In genomic region chr1:78820176-78820575, GRCm38 (mm10) we compare ENCODE assay signal across 9 mouse cellular contexts. TPM values are rescaled to one million over a fixed set of nuclear protein-coding genes. Genes with fewer than 3 reads are reported as not detected.
A peak's percentile ranks its signal among the peaks of the same experiment; 100 is the strongest.
DNase-seq lines count a peak whose midpoint lies in the region; ATAC-seq and TF ChIP-seq lines count a peak whose summit lies in the region.
"Had no signal": no experiment of that assay in that cellular context is flagged by ENCODE, and none has a peak within 500 bp of the region (broad histone marks: within the 10 kb centered on the region; RNA-seq: fewer than 3 reads in every experiment).

No protein-coding gene starts in this region.

- no peak for TF ChIP-seq CTCF in kidney, postnatal 0 days (IDR thresholded peaks at IDR 0.05; ENCODE audit: low read depth)

- H3K27me3 ChIP-seq in kidney, postnatal 0 days (ENCODE audit: insufficient read depth, low read length): no peaks in the 10 kb centered on the region
- no peaks in the 10 kb centered on the region for H3K27me3 ChIP-seq in intestine, embryonic 14.5 days (replicated peaks; ENCODE audit: control insufficient read depth, insufficient read depth, low read length)
- no peaks in the 10 kb centered on the region for H3K27me3 ChIP-seq in stomach, embryonic 15.5 days (replicated peaks)
- H3K27me3 ChIP-seq: midbrain, embryonic 15.5 days had no signal

- ATAC-seq in kidney, postnatal 0 days (replicated peaks; ENCODE audit: low FRiP score, low read depth): no peak
- no peak for ATAC-seq in intestine, embryonic 14.5 days (replicated peaks; ENCODE audit: low FRiP score, low TSS enrichment, low read depth)
- ATAC-seq in stomach, embryonic 15.5 days (ENCODE audit: insufficient read depth, low FRiP score, low read depth): no peak

- peak overlapping the region; percentile 44; the same call in 1 of the 2 replicates for H3K27ac ChIP-seq in kidney, postnatal 0 days
- peak overlapping the region; percentile 76 for H3K27ac ChIP-seq in intestine, embryonic 14.5 days (ENCODE audit: low read depth)
- H3K27ac ChIP-seq in stomach, embryonic 15.5 days: peak overlapping the region; percentile 64
- H3K27ac ChIP-seq: midbrain, embryonic 15.5 days had no signal

- H3K9ac ChIP-seq in kidney, postnatal 0 days (ENCODE audit: low read depth, low read length): no peak overlapping the region
- no peak overlapping the region for H3K9ac ChIP-seq in intestine, embryonic 14.5 days (ENCODE audit: low read length)
- H3K9ac ChIP-seq in stomach, embryonic 15.5 days: no peak overlapping the region
- H3K9ac ChIP-seq: midbrain, embryonic 15.5 days had no signal

- no peaks in the 10 kb centered on the region for H3K36me3 ChIP-seq in kidney, postnatal 0 days (ENCODE audit: insufficient read depth, low read length)
- no peaks in the 10 kb centered on the region for H3K36me3 ChIP-seq in intestine, embryonic 14.5 days (ENCODE audit: control insufficient read depth, insufficient read depth, low read length)
- no peaks in the 10 kb centered on the region for H3K36me3 ChIP-seq in stomach, embryonic 15.5 days
- H3K36me3 ChIP-seq: midbrain, embryonic 15.5 days had no signal

- peak; percentile 27 for DNase-seq in kidney, postnatal 0 days (ENCODE audit: low spot score)
- DNase-seq in kidney, postnatal 10 days: no peak
- DNase-seq in gastrocnemius, postnatal 25 days: peak; percentile 70
- DNase-seq in intestine, embryonic 14.5 days (ENCODE audit: low spot score): no peak
- no peak for DNase-seq in right cerebral cortex, adult 18-20 months
- no peak for DNase-seq in layer of hippocampus, postnatal 36 days
- no peak for DNase-seq in layer of hippocampus, adult 9-10 months (ENCODE audit: low spot score)

- no peaks in the 10 kb centered on the region for H3K9me3 ChIP-seq in kidney, postnatal 0 days (replicated peaks; ENCODE audit: low read length)
- H3K9me3 ChIP-seq in intestine, embryonic 14.5 days (ENCODE audit: control insufficient read depth, low read length): no peaks in the 10 kb centered on the region
- no peaks in the 10 kb centered on the region for H3K9me3 ChIP-seq in stomach, embryonic 15.5 days
- H3K9me3 ChIP-seq: midbrain, embryonic 15.5 days had no signal

- H3K4me1 ChIP-seq in kidney, postnatal 0 days (replicated peaks; ENCODE audit: insufficient read depth, low read length): peaks cover 16% of the 10 kb centered on the region; the same call in 1 of the 2 replicates
- H3K4me1 ChIP-seq in intestine, embryonic 14.5 days (replicated peaks; ENCODE audit: control insufficient read depth, insufficient read depth, low read length): peaks cover 47% of the 10 kb centered on the region
- H3K4me1 ChIP-seq in stomach, embryonic 15.5 days: peaks cover 19% of the 10 kb centered on the region

- peak overlapping the region; percentile 24 for H3K4me2 ChIP-seq in kidney, postnatal 0 days (ENCODE audit: low read length)
- peak overlapping the region; percentile 25; the same call in 1 of the 2 replicates for H3K4me2 ChIP-seq in intestine, embryonic 14.5 days (ENCODE audit: low read length)
- H3K4me2 ChIP-seq in stomach, embryonic 15.5 days: peak overlapping the region; percentile 4; the same call in 1 of the 2 replicates
- H3K4me2 ChIP-seq: midbrain, embryonic 15.5 days had no signal

- WGBS in kidney, postnatal 0 days: 44% methylated on average over 8 of the region's 8 CpGs
- WGBS in intestine, embryonic 14.5 days: 56% methylated on average over 8 of the region's 8 CpGs
- WGBS in stomach, embryonic 15.5 days: 51% methylated on average over 8 of the region's 8 CpGs

- no peak overlapping the region for H3K4me3 ChIP-seq in kidney, postnatal 0 days (replicated peaks; ENCODE audit: low read depth, low read length)
- H3K4me3 ChIP-seq in intestine, embryonic 14.5 days (ENCODE audit: low read depth, low read length): no peak overlapping the region
- H3K4me3 ChIP-seq in stomach, embryonic 15.5 days (replicated peaks): no peak overlapping the region
- H3K4me3 ChIP-seq: midbrain, embryonic 15.5 days had no signal

RNA-seq across cellular contexts. Expression of gene Kcne4, which starts 3.6 kb away (rescaled TPM):
- polyA plus RNA-seq in kidney, postnatal 0 days (2015; fragmentation: Nextera tagmentation; extraction: Ambion mirVana): 5.8 TPM in 2 replicates
- total RNA-seq in gastrocnemius, postnatal 25 days (2021): 1 to 10 TPM in 1 of 2 experiments, under 1 TPM in 1; 0.59 to 1.4 TPM
- polyA plus RNA-seq in intestine, embryonic 14.5 days (2014; fragmentation: Nextera tagmentation; extraction: Ambion mirVana): 4.6 and 5.4 TPM in 2 replicates
- polyA plus RNA-seq in stomach, embryonic 15.5 days (2015; fragmentation: Nextera tagmentation; extraction: Ambion mirVana): 8.0 and 8.1 TPM in 2 replicates
- under 1 TPM; 0.68 to 0.80 TPM for total RNA-seq in layer of hippocampus, postnatal 36 days (2021)

Comparison
In these comparisons a context has a peak if more than half of its experiments do, and no peak if none do; other contexts are left out.
1. DNase-seq: peak in kidney, postnatal 0 days (single experiment) and gastrocnemius, postnatal 25 days (single experiment); none in kidney, postnatal 10 days (single experiment), intestine, embryonic 14.5 days (single experiment), right cerebral cortex, adult 18-20 months (single experiment), layer of hippocampus, postnatal 36 days (0 of 2) and layer of hippocampus, adult 9-10 months (single experiment).
2. Peak in every context shown above with its lines, with median percentiles within 50 percentile points of each other: H3K27ac ChIP-seq and H3K4me2 ChIP-seq.